Mouse (Mus musculus) testis, adult 2 months (tissue): Measurements from ENCODE around the gene Plcb2. TPM values are rescaled to one million over a fixed set of nuclear protein-coding genes. Genes with fewer than 3 reads are reported as not detected.

ENCODE experiments used
- H3K27ac ChIP-seq: fragments of 200-500 bp; 2 replicates; pipeline ENCODE4 v1.5.1; 2012; ENCODE audit warnings: low read depth, low read length; ENCODE audit not compliant: control insufficient read depth, insufficient read depth
- H3K27me3 ChIP-seq: fragments of 200-500 bp; 2 replicates; pipeline ENCODE4 v1.6.1; 2012; ENCODE audit warnings: mild to moderate bottlenecking, low read length, moderate library complexity; ENCODE audit not compliant: control insufficient read depth, insufficient read depth
- H3K36me3 ChIP-seq: fragments of 200-500 bp; 2 replicates; pipeline ENCODE4 v1.6.1; 2012; ENCODE audit warnings: mild to moderate bottlenecking, low read length; ENCODE audit not compliant: control insufficient read depth, insufficient read depth
- H3K4me1 ChIP-seq: fragments of 200-500 bp; 2 replicates; pipeline ENCODE4 v1.6.1; 2012; ENCODE audit warnings: low read length; ENCODE audit not compliant: control insufficient read depth, insufficient read depth
- H3K4me3 ChIP-seq: fragments of 200-500 bp; 2 replicates; pipeline ENCODE4 v1.5.1; 2012; ENCODE audit warnings: low read depth, mild to moderate bottlenecking, low read length, moderate library complexity, mixed read lengths; ENCODE audit not compliant: control insufficient read depth
- CTCF ChIP-seq: fragments of 200-500 bp; IDR thresholded peaks from 2 replicates; pipeline ENCODE4 v1.5.1; 2012; ENCODE audit warnings: low read depth, mild to moderate bottlenecking, inconsistent platforms, low read length, moderate library complexity; ENCODE audit not compliant: control insufficient read depth, insufficient read depth, insufficient replicate concordance
- POLR2A ChIP-seq: fragments of 200-500 bp; IDR thresholded peaks from 2 replicates; pipeline ENCODE4 v1.6.1; 2012; ENCODE audit warnings: low read depth, mild to moderate bottlenecking, inconsistent platforms, low read length, moderate library complexity; ENCODE audit not compliant: control insufficient read depth
- polyA plus RNA-seq: library from polyadenylated mRNA; depleted of rRNA; stranded (reverse); fragments of >200 nt; gene quantifications from 2 replicates; pipeline ENCODE4 v1.2.3, GENCODE M21; 2012

Plcb2 gene
- polyA plus RNA-seq, 1 experiment = 17.9 TPM

DNA sequence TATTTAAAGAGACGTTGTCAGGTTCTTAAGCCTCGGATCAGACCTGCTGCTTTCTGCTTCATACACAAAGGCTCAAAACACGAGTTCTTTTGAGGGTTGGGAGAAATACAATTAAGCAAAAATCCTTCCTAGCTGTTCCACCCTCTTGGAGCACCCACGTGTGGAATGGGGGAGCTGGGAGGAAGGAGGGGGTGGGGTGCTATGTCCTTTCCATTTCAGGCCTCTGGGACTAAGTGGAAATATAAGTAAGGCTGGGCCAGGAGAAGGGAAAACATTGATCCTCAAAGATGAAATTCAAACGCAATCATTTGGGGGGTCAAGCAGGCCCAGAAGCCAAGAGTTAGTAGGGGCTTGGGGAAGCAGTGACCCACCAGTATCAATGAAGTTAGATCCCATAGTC lies 27.1 kb downstream of the Plcb2 start:
- Histone ChIP-seq H3K27ac (no peak overlapping the region), H3K36me3 (no peaks in the 10 kb centered on the region), H3K4me3 (peak overlapping the region; percentile 70), H3K4me1 (peaks cover 60% of the 10 kb centered on the region), H3K27me3 (no peaks in the 10 kb centered on the region)
- no peak for TF ChIP-seq CTCF
- no peak for TF ChIP-seq POLR2A

DNA sequence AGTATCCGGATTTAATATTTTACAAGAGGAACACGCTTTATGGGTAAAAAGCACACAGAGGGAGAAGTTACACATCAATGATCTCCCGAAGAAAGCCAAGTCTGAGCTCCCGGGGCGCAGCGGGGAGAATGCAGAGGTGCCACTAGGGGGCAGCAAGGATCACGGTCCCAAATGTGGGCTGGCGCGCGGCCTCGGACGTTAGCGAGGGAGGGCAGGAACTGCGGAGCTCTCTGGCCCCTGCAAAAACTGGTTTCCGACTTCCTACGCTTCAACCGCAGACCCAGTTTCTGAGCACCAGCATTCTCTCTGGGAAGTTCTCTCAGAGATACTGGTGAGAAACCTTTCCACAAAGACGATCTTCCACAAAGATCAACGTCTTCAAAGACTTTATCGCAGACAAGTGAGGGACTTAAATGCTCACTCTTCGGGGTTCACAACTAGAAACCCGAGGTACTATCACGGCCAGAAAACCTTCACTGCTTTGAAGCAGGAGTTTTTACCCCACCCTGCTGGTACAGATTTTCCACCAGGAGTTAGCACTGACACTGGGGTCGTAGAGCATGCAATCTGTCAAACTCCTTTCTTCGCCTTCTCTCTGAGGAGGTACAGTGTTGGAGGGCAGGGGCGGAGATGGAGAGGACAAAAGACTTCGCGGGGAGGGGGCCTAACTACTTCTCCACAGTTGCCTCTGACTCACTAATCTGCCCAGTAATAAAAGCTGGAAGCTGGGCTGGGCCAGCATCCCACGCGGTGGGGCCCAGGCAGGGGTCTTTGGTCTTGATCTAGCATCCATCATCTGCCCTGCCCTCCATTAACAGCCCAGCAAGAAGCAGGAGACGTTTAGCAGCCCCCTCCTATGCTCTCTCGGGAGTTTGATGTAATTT lies 27.8 kb downstream of the Plcb2 start:
- peak; percentile 20; the same call in 1 of the 2 replicates for TF ChIP-seq POLR2A
- peak; percentile 90 for TF ChIP-seq CTCF
- Histone ChIP-seq H3K27me3 (no peaks in the 10 kb centered on the region), H3K36me3 (no peaks in the 10 kb centered on the region), H3K27ac (peak overlapping the region; percentile 57), H3K4me1 (peaks cover 61% of the 10 kb centered on the region), H3K4me3 (peak overlapping the region; percentile 70)

DNA sequence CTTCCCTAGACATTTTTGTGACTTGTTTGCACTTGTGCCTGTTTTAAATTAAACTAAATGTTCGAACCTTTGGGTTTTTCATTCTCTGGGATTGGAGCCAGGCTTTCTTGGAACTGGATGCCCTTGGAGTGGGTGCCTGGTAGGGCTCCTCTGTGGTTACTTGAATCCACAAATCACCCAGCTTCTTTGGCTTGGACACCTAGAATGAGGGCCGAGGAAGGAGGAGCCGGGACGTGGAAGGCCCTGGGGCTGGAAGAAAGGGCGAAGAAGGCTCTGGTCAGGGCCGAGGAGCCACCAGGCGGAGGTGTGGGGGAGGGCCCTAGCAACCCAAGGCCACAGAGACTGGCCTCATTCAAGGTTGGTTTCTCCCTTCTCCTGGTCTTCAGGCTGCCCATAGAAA lies 30.3 kb downstream of the Plcb2 start:
- TF ChIP-seq POLR2A (no peak), CTCF (no peak)
- Histone ChIP-seq H3K4me1 (peaks cover 48% of the 10 kb centered on the region), H3K4me3 (no peak overlapping the region), H3K27ac (no peak overlapping the region), H3K36me3 (no peaks in the 10 kb centered on the region), H3K27me3 (no peaks in the 10 kb centered on the region)

DNA sequence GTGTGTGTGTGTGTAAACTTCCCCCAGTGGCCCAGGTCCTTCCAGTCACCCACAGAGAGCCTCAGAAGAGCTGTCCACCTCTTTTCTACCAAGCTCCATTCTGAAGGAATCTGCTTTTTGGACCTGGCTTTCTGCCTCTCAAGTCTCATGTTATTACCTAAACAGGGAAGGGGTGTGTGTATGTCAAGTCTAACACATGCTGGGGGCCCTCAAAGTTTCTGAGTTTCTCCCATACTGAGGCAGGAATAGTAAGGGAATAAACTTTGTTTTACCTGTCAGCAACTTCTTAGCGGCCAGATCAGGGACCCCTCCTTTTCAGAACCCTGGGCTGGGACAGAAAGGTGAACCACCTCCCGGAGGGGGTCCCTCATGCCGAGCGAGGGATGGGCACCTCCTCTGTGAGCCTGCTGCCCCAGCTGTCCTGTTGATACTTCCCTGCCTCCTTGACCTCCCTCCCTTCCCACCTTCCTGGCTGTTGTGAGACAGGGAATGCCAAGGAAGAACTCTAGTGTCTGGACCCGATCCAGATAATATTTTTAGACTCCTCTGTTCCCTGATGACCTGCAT lies 30.8 kb downstream of the Plcb2 start:
- H3K4me3 ChIP-seq = no peak overlapping the region
- no peak overlapping the region for H3K27ac ChIP-seq
- peaks cover 42% of the 10 kb centered on the region for H3K4me1 ChIP-seq
- H3K27me3 ChIP-seq = no peaks in the 10 kb centered on the region
- TF ChIP-seq CTCF = no peak
- TF ChIP-seq POLR2A = no peak
- H3K36me3 ChIP-seq = no peaks in the 10 kb centered on the region

- H3K4me1 ChIP-seq = peaks cover 36% of the 10 kb centered on the region
Observed at GRCm38 (mm10) chr2:118696451-118697308, 31.6 kb downstream of the Plcb2 start.

GRCm38 (mm10) chr2:118695677-118696232 lies 32.5 kb downstream of the Plcb2 start:
- H3K27me3 ChIP-seq = no peaks in the 10 kb centered on the region
- H3K4me1 ChIP-seq = peaks cover 33% of the 10 kb centered on the region
- no peak overlapping the region for H3K4me3 ChIP-seq
- H3K36me3 ChIP-seq = no peaks in the 10 kb centered on the region
- TF ChIP-seq POLR2A (no peak), CTCF (peak; percentile 37; the same call in 1 of the 2 replicates)
- H3K27ac ChIP-seq = no peak overlapping the region

More at GRCm38 (mm10) chr2:118696451-118697308, 31.6 kb downstream of the Plcb2 start:
- no peak for TF ChIP-seq CTCF
- TF ChIP-seq POLR2A = no peak
- Histone ChIP-seq H3K36me3 (no peaks in the 10 kb centered on the region), H3K27me3 (no peaks in the 10 kb centered on the region), H3K4me3 (no peak overlapping the region), H3K27ac (no peak overlapping the region)
